Mouse (Mus musculus) heart, postnatal 0 days (tissue): ENCODE results near the gene Igfbpl1. TPM values are rescaled to one million over a fixed set of nuclear protein-coding genes. Genes with fewer than 3 reads are reported as not detected.

Experiments used
- ATAC-seq: fragments of 200-750 bp; cut with Nextera tagmentation; 2 replicates; pipeline ENCODE4 v1.8.0; 2017; ENCODE audit warnings: low read depth, moderate number of reproducible peaks, moderate library complexity; ENCODE audit not compliant: insufficient read depth
- DNase-seq: peaks from one replicate; pipeline ENCODE4 v3.0.0-alpha.2; 2016; ENCODE audit warnings: low spot score
- H3K27ac ChIP-seq: fragments of 300-500 bp; sonication (generic); 2 replicates; pipeline ENCODE4 v1.5.1; 2014; ENCODE audit warnings: low read depth, mild to moderate bottlenecking
- H3K27me3 ChIP-seq: fragments of 300-500 bp; sonication (generic); 2 replicates; pipeline ENCODE4 v1.6.1; 2014; ENCODE audit warnings: low read length, mixed read lengths; ENCODE audit not compliant: control insufficient read depth, insufficient read depth
- H3K36me3 ChIP-seq: fragments of 300-500 bp; sonication (generic); replicated peaks from 2 replicates; pipeline ENCODE4 v1.6.1; 2014; ENCODE audit warnings: low read length, mixed read lengths; ENCODE audit not compliant: control insufficient read depth, insufficient read depth
- H3K4me1 ChIP-seq: fragments of 300-500 bp; sonication (generic); 2 replicates; pipeline ENCODE4 v1.6.1; 2014; ENCODE audit warnings: antibody characterized with exemption; ENCODE audit not compliant: control insufficient read depth, insufficient read depth
- H3K4me2 ChIP-seq: fragments of 300-500 bp; sonication (generic); 2 replicates; pipeline ENCODE4 v1.6.1; 2014; ENCODE audit warnings: low read depth, mild to moderate bottlenecking, low read length, moderate library complexity
- H3K4me3 ChIP-seq: fragments of 300-500 bp; sonication (generic); 2 replicates; pipeline ENCODE4 v1.5.1; 2014; ENCODE audit warnings: low read depth, low read length
- H3K9ac ChIP-seq: fragments of 300-500 bp; sonication (generic); replicated peaks from 2 replicates; pipeline ENCODE4 v1.6.1; 2014; ENCODE audit warnings: low read depth, low read length, mixed read lengths
- H3K9me3 ChIP-seq: fragments of 300-500 bp; sonication (generic); replicated peaks from 2 replicates; pipeline ENCODE4 v1.6.1; 2016; ENCODE audit warnings: low read length; ENCODE audit not compliant: control insufficient read depth
- CTCF ChIP-seq: IDR thresholded peaks from 2 replicates; pipeline ENCODE4 v1.5.1; 2016; ENCODE audit warnings: antibody characterized with exemption, control low read depth, low read depth
- EP300 ChIP-seq: IDR thresholded peaks from 2 replicates; pipeline ENCODE4 v1.6.1; 2016; ENCODE audit warnings: antibody characterized with exemption, low read depth
- WGBS: fragments of 180-500 bp; shearing (Covaris S2); extraction: QIAGEN DNeasy Blood & Tissue Kit; methylation state at CpG from one replicate; pipeline ENCODE4 v1.1.7; 2014; 5-methylcytosine and 5-hydroxymethylcytosine counted together
- polyA plus RNA-seq: library from polyadenylated mRNA; unstranded; fragments of >200 nt; fragmentation: Nextera tagmentation; extraction: Ambion mirVana; gene quantifications from 2 replicates; pipeline ENCODE4 v1.2.1, GENCODE M21; 2015
- total RNA-seq: library from RNA; depleted of rRNA; stranded (reverse); fragments of >200 nt; gene quantifications from 2 replicates; pipeline ENCODE4 v1.2.3, GENCODE M21; 2014; ENCODE audit warnings: low replicate concordance

The Igfbpl1 gene
- total and polyA plus RNA-seq, 2 experiments from 2014 or later: 1.6 to 9.3 TPM

DNA sequence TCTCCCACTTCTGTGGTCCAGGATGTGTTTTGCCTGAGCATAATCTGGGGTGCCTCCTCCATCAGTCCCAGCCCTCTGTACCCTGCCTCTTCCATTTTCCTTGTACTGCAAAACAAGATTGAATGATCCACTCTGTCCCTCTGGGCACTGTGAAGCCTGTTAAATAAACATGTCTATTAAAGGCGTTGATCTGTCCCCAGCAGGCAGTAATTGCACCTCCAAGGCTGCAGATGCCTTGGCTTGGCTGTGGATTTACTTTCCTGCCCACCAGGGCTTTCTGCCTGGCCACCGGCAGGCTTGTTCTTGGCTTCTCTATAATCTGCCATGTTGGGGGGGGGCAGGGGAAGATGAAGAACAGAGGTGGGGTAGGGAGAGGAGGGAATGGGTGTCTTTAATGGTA, 40.8 kb downstream of the Igfbpl1 start:
- 67% methylated on average over 2 of the region's 2 CpGs for WGBS
- DNase-seq: no peak
- no peak overlapping the region for H3K9ac ChIP-seq
- TF ChIP-seq EP300 (no peak), CTCF (no peak)
- no peaks in the 10 kb centered on the region for H3K9me3 ChIP-seq
- no peaks in the 10 kb centered on the region for H3K27me3 ChIP-seq
- ATAC-seq: no peak
- H3K4me3 ChIP-seq: no peak overlapping the region
- no peaks in the 10 kb centered on the region for H3K36me3 ChIP-seq
- no peak overlapping the region for H3K4me2 ChIP-seq
- H3K27ac ChIP-seq: no peak overlapping the region
- peaks cover 21% of the 10 kb centered on the region for H3K4me1 ChIP-seq

DNA sequence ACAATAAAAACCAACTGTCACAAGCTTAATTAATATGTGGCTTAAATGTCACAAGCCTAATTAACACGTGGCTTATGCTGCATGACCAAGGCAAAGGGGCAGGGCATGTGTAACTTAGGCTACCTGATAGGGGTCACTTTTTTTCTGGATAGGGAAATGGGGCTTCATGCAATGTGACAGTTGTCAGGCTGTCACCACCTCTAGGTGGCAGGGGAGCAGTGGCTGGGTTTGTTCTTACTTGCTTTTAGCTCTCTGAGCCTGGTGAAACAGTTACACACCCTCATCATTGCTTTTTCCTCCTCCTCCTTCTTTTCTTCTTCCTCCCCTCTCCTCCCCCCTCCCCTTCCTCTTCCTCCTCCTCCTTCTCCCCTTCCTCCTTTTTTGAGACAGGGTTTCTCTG, 43.1 kb downstream of the Igfbpl1 start:
- no peak overlapping the region for H3K9ac ChIP-seq
- TF ChIP-seq EP300: no peak
- peak; percentile 27; the same call in 1 of the 2 replicates for TF ChIP-seq CTCF
- no peaks in the 10 kb centered on the region for H3K36me3 ChIP-seq
- H3K9me3 ChIP-seq: no peaks in the 10 kb centered on the region
- ATAC-seq (peak; percentile 49; the same call in 1 of the 2 replicates), DNase-seq (no peak)
- H3K27ac ChIP-seq: no peak overlapping the region
- H3K4me2 ChIP-seq: no peak overlapping the region
- 39% methylated on average over 1 of the region's 1 CpGs for WGBS
- H3K4me1 ChIP-seq: peaks cover 6% of the 10 kb centered on the region
- H3K27me3 ChIP-seq: no peaks in the 10 kb centered on the region
- H3K4me3 ChIP-seq: no peak overlapping the region

DNA sequence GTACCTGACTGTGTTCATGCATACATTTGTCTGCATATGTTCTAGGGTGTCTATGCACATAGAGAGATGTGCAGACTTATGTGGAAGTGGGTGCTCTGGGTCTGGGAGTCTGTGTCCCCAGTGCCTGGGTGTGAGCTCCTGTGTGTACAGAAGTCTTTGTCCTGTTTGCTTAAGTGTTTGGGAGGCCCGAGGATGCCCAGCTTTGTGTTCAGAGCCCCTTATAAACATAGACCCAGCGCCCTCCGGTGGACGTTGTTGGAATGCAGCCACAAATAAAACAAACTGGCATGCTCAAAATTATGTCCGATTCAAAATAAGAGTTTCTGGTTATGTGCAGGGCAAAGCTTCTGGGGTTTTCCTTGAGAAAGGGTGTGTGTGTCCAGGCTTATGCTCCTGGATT, 55.1 kb downstream of the Igfbpl1 start:
- Histone ChIP-seq H3K36me3 (no peaks in the 10 kb centered on the region), H3K9ac (no peak overlapping the region), H3K4me1 (peaks cover 17% of the 10 kb centered on the region), H3K27ac (no peak overlapping the region), H3K9me3 (no peaks in the 10 kb centered on the region), H3K4me3 (no peak overlapping the region), H3K4me2 (no peak overlapping the region), H3K27me3 (no peaks in the 10 kb centered on the region)
- peak; percentile 28; the same call in 1 of the 2 replicates for ATAC-seq
- TF ChIP-seq CTCF (peak; percentile 73), EP300 (no peak)
- no peak for DNase-seq
- 3% methylated on average over 5 of the region's 5 CpGs for WGBS

DNA sequence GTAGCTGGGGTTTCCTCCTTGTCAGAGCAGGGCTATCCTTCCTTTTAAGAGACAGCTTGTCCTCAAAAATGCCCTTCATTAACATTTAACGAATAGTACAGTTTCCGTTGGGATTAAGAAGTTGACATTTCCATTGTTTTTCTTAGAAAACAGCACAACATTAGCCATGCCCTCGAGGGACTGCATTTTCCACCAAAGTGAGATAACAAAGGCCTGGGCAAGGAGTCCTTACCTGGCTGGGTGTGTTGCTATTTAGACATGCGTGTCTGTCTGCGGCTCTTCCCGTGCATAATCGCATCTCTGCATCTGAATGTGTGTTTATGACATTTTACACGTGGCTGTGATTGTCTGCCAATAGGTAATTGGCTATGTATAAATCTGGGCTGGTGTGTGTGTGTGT, 55.5 kb downstream of the Igfbpl1 start:
- no peak overlapping the region for H3K27ac ChIP-seq
- H3K4me1 ChIP-seq: peaks cover 17% of the 10 kb centered on the region
- WGBS: 56% methylated on average over 8 of the region's 8 CpGs
- H3K4me3 ChIP-seq: no peak overlapping the region
- H3K27me3 ChIP-seq: no peaks in the 10 kb centered on the region
- no peaks in the 10 kb centered on the region for H3K9me3 ChIP-seq
- DNase-seq (no peak), ATAC-seq (no peak)
- TF ChIP-seq CTCF (no peak), EP300 (no peak)
- no peak overlapping the region for H3K9ac ChIP-seq
- no peaks in the 10 kb centered on the region for H3K36me3 ChIP-seq
- H3K4me2 ChIP-seq: no peak overlapping the region

DNA sequence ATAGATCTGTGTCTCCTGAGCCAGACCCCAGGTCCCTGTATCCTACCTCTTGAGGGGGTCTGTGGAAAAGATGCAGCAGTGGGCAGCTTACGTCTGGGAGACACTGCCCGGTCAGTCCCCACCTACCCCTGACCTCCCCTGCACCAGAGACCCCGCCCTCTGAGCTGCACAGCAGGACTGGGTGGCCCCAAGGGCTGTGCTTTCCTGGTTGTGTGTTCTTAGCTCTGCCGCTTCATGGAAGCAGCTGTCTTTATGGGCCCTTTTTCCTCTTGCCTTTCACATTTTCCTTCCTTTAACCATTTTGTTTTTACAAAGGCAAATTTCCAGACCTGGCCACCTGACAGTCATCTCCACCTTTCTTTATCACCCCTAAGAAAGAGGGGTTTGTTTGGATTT, 56.1 kb downstream of the Igfbpl1 start:
- WGBS: 70% methylated on average over 4 of the region's 4 CpGs
- Histone ChIP-seq H3K27ac (no peak overlapping the region), H3K9me3 (no peaks in the 10 kb centered on the region), H3K27me3 (no peaks in the 10 kb centered on the region), H3K36me3 (no peaks in the 10 kb centered on the region), H3K4me1 (peaks cover 19% of the 10 kb centered on the region), H3K4me2 (no peak overlapping the region), H3K9ac (no peak overlapping the region), H3K4me3 (no peak overlapping the region)
- TF ChIP-seq CTCF (no peak), EP300 (no peak)
- DNase-seq (no peak), ATAC-seq (no peak)

DNA sequence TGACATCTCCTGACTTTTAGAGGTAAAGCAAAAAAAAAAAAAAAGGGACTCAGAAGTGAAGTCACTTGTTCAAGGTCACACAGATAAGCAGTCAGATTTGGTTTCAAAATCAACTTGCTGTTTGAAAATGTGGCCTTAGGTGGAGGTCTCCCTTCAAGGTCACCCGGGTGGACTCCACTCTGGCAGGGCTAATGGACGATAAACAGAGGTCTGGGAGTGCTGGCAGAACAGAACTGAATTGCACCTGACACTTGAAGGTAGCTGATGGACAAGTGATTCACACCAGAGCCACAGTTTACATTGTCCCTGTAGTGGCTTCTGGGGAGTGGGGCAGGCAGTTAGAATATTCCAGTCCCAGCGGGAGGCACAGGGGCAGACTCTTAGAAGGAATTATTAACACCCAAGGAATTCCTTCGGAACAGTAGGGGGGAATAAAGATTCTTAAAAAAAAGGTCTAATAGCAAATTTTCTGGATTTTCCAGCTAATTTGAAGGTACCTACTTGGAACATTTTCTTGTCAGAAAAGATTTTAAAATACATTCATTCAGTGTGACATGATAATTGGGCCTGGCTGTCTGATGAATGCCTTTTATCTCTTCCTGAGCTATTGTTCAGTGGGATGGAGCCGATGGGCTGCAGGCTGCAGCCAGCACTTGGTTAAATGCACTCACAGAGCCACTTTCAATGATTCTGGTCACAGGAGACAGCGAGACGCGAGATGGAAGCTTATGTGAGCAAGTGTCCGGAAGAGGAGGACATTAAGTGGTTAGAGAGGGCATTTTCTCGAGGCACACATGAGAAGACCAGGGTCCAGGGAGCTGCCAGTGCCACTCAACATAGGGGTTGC, 56.7 kb downstream of the Igfbpl1 start:
- DNase-seq: no peak
- no peak overlapping the region for H3K4me3 ChIP-seq
- no peak for ATAC-seq
- 46% methylated on average over 10 of the region's 10 CpGs for WGBS
- H3K27me3 ChIP-seq: no peaks in the 10 kb centered on the region
- no peak for TF ChIP-seq EP300
- TF ChIP-seq CTCF: no peak
- H3K4me1 ChIP-seq: peaks cover 26% of the 10 kb centered on the region
- H3K36me3 ChIP-seq: no peaks in the 10 kb centered on the region
- no peak overlapping the region for H3K4me2 ChIP-seq
- H3K27ac ChIP-seq: no peak overlapping the region
- H3K9me3 ChIP-seq: no peaks in the 10 kb centered on the region
- H3K9ac ChIP-seq: no peak overlapping the region
